ENCODE assay signal across 9 mouse cellular contexts in genomic region chr6:83185895-83186861, GRCm38 (mm10). TPM values are rescaled to one million over a fixed set of nuclear protein-coding genes. Genes with fewer than 3 reads are reported as not detected.
DNase-seq lines count a peak whose midpoint lies in the region; ATAC-seq and TF ChIP-seq lines count a peak whose summit lies in the region.
"Had no signal": no experiment of that assay in that cellular context is flagged by ENCODE, and none has a peak within 500 bp of the region (broad histone marks: within the 10 kb centered on the region; RNA-seq: fewer than 3 reads in every experiment).

No protein-coding gene starts in this region.

- TF ChIP-seq CTCF in E14TG2a.4 (conservative IDR thresholded peaks at IDR 0.05; ENCODE audit: low read length), result no peak
- no peak for TF ChIP-seq CTCF in forebrain, postnatal 0 days (IDR thresholded peaks at IDR 0.05; ENCODE audit: low read depth)

- H3K9me3 ChIP-seq in E14TG2a.4 (ENCODE audit: low read length), result no peaks in the 10 kb centered on the region
- no peaks in the 10 kb centered on the region for H3K9me3 ChIP-seq in forebrain, postnatal 0 days (ENCODE audit: low read length)
- no peaks in the 10 kb centered on the region for H3K9me3 ChIP-seq in hindbrain, embryonic 10.5 days
- H3K9me3 ChIP-seq in liver, embryonic 16.5 days (replicated peaks; ENCODE audit: control insufficient read depth, low read length), result no peaks in the 10 kb centered on the region
- no peaks in the 10 kb centered on the region for H3K9me3 ChIP-seq in neural tube, embryonic 12.5 days

- 4% methylated on average over 25 of the region's 25 CpGs for WGBS in forebrain, postnatal 0 days
- WGBS in hindbrain, embryonic 10.5 days, result 9% methylated on average over 25 of the region's 25 CpGs
- 24% methylated on average over 25 of the region's 25 CpGs for WGBS in liver, embryonic 16.5 days (ENCODE audit: insufficient replicate concordance)
- 7% methylated on average over 25 of the region's 25 CpGs for WGBS in neural tube, embryonic 12.5 days

- DNase-seq in cerebellum, adult 11-12 months, result peak; percentile 96
- peak; percentile 90 for DNase-seq in forebrain, postnatal 0 days
- DNase-seq in hindbrain, embryonic 10.5 days (ENCODE audit: low spot score), result peak; percentile 85
- peak; percentile 92 to 94 for DNase-seq in layer of hippocampus, adult 18-20 months (ENCODE audit: low spot score in 2 of 2)
- peak; percentile 36 to 63 for DNase-seq in thymus, postnatal 36 days

- peaks cover 63% of the 10 kb centered on the region for H3K4me1 ChIP-seq in E14TG2a.4 (replicated peaks; ENCODE audit: low read depth, low read length)
- peaks cover 21% of the 10 kb centered on the region for H3K4me1 ChIP-seq in forebrain, postnatal 0 days (ENCODE audit: insufficient read depth)
- H3K4me1 ChIP-seq in hindbrain, embryonic 10.5 days (replicated peaks), result peaks cover 39% of the 10 kb centered on the region
- H3K4me1 ChIP-seq in liver, embryonic 16.5 days (ENCODE audit: control insufficient read depth, low read depth, low read length), result peaks cover 3% of the 10 kb centered on the region
- H3K4me1 ChIP-seq in neural tube, embryonic 12.5 days, result peaks cover 25% of the 10 kb centered on the region

- H3K4me2 ChIP-seq in forebrain, postnatal 0 days (ENCODE audit: low read depth), result peak overlapping the region; percentile 67
- H3K4me2 ChIP-seq in liver, embryonic 16.5 days (ENCODE audit: low read depth, low read length), result no peak overlapping the region
- H3K4me2 ChIP-seq in neural tube, embryonic 12.5 days (replicated peaks), result peak overlapping the region; percentile 71

- peak overlapping the region; percentile 46; the same call in 1 of the 2 replicates for H3K4me3 ChIP-seq in E14TG2a.4 (replicated peaks; ENCODE audit: low read length)
- H3K4me3 ChIP-seq in forebrain, postnatal 0 days (ENCODE audit: low read depth, low read length), result peak overlapping the region; percentile 55
- H3K4me3 ChIP-seq in hindbrain, embryonic 10.5 days, result peak overlapping the region; percentile 56
- H3K4me3 ChIP-seq in liver, embryonic 16.5 days (ENCODE audit: low read depth, low read length), result no peak overlapping the region
- peak overlapping the region; percentile 53 for H3K4me3 ChIP-seq in neural tube, embryonic 12.5 days

- ATAC-seq in forebrain, postnatal 0 days, result peak; percentile 99
- ATAC-seq in liver, embryonic 16.5 days (ENCODE audit: low read depth), result peak; percentile 69
- peak; percentile 98 for ATAC-seq in neural tube, embryonic 12.5 days (ENCODE audit: low FRiP score, low read depth)
- ATAC-seq: Patski had no signal

- H3K27me3 ChIP-seq in E14TG2a.4 (ENCODE audit: insufficient read depth, low read length), result peaks cover 34% of the 10 kb centered on the region
- H3K27me3 ChIP-seq in forebrain, postnatal 0 days (ENCODE audit: insufficient read depth, low read length), result no peaks in the 10 kb centered on the region
- H3K27me3 ChIP-seq in hindbrain, embryonic 10.5 days (ENCODE audit: insufficient read depth, poor library complexity, severe bottlenecking), result no peaks in the 10 kb centered on the region
- no peaks in the 10 kb centered on the region for H3K27me3 ChIP-seq in liver, embryonic 16.5 days (ENCODE audit: control insufficient read depth, insufficient read depth, low read depth, low read length)
- no peaks in the 10 kb centered on the region for H3K27me3 ChIP-seq in neural tube, embryonic 12.5 days (replicated peaks)
- H3K27me3 ChIP-seq: Patski had no signal

- peak overlapping the region; percentile 85 for H3K27ac ChIP-seq in forebrain, postnatal 0 days (ENCODE audit: low read depth, low read length)
- peak overlapping the region; percentile 88 for H3K27ac ChIP-seq in hindbrain, embryonic 10.5 days
- no peak overlapping the region for H3K27ac ChIP-seq in liver, embryonic 16.5 days (ENCODE audit: low read length)
- H3K27ac ChIP-seq in neural tube, embryonic 12.5 days, result peak overlapping the region; percentile 74

- peaks cover 57% of the 10 kb centered on the region for H3K36me3 ChIP-seq in E14TG2a.4 (ENCODE audit: insufficient read depth, low read length)
- H3K36me3 ChIP-seq in forebrain, postnatal 0 days (ENCODE audit: insufficient read depth), result peaks cover 55% of the 10 kb centered on the region
- peaks cover 61% of the 10 kb centered on the region for H3K36me3 ChIP-seq in hindbrain, embryonic 10.5 days
- H3K36me3 ChIP-seq in liver, embryonic 16.5 days (ENCODE audit: control insufficient read depth, insufficient read depth), result peaks cover 11% of the 10 kb centered on the region
- peaks cover 54% of the 10 kb centered on the region for H3K36me3 ChIP-seq in neural tube, embryonic 12.5 days

- peak overlapping the region; percentile 76 for H3K9ac ChIP-seq in forebrain, postnatal 0 days
- no peak overlapping the region for H3K9ac ChIP-seq in liver, embryonic 16.5 days (ENCODE audit: low read depth, low read length)
- H3K9ac ChIP-seq in neural tube, embryonic 12.5 days, result peak overlapping the region; percentile 70

RNA-seq across cellular contexts. Expression of gene Dctn1, which starts 20.5 kb away (rescaled TPM):
- total RNA-seq in forebrain, postnatal 0 days (2014; rRNA removed), result 97.3 and 126 TPM in 2 replicates
- 132 and 152 TPM in 2 replicates for polyA plus RNA-seq in forebrain, postnatal 0 days (2015; fragmentation: Nextera tagmentation; extraction: Ambion mirVana)
- 121 and 140 TPM in 2 replicates for polyA plus RNA-seq in hindbrain, embryonic 10.5 days (2016; fragmentation: Nextera tagmentation; extraction: Ambion mirVana)
- 100 to 1,000 TPM; 398 to 403 TPM for total RNA-seq in layer of hippocampus, adult 18-20 months (2021)
- 23.0 and 26.9 TPM in 2 replicates for polyA plus RNA-seq in liver, embryonic 16.5 days (2015; fragmentation: Nextera tagmentation; extraction: Ambion mirVana)
- 181 and 196 TPM in 2 replicates for polyA plus RNA-seq in neural tube, embryonic 12.5 days (2016; fragmentation: Nextera tagmentation; extraction: Ambion mirVana)

RNA-seq across cellular contexts. Expression of gene 1700003E16Rik, which starts 30.0 kb away (rescaled TPM):
- 17.0 and 17.5 TPM in 2 replicates for total RNA-seq in forebrain, postnatal 0 days (2014; rRNA removed)
- polyA plus RNA-seq in forebrain, postnatal 0 days (2015; fragmentation: Nextera tagmentation; extraction: Ambion mirVana), result 13.9 and 18.3 TPM in 2 replicates
- polyA plus RNA-seq in hindbrain, embryonic 10.5 days (2016; fragmentation: Nextera tagmentation; extraction: Ambion mirVana), result 3.1 and 6.0 TPM in 2 replicates
- total RNA-seq in layer of hippocampus, adult 18-20 months (2021), result 10 to 100 TPM; 25.3 to 26.1 TPM
- 0.15 and 0.30 TPM in 2 replicates for polyA plus RNA-seq in liver, embryonic 16.5 days (2015; fragmentation: Nextera tagmentation; extraction: Ambion mirVana)
- polyA plus RNA-seq in neural tube, embryonic 12.5 days (2016; fragmentation: Nextera tagmentation; extraction: Ambion mirVana), result 2.6 TPM in 2 replicates

RNA-seq across cellular contexts. Expression of gene Wdr54, which starts 30.0 kb away (rescaled TPM):
- total RNA-seq in forebrain, postnatal 0 days (2014; rRNA removed), result 11.1 and 13.4 TPM in 2 replicates
- 19.7 and 24.1 TPM in 2 replicates for polyA plus RNA-seq in forebrain, postnatal 0 days (2015; fragmentation: Nextera tagmentation; extraction: Ambion mirVana)
- 14.2 and 15.9 TPM in 2 replicates for polyA plus RNA-seq in hindbrain, embryonic 10.5 days (2016; fragmentation: Nextera tagmentation; extraction: Ambion mirVana)
- 10 to 100 TPM; 24.4 to 27.6 TPM for total RNA-seq in layer of hippocampus, adult 18-20 months (2021)
- polyA plus RNA-seq in liver, embryonic 16.5 days (2015; fragmentation: Nextera tagmentation; extraction: Ambion mirVana), result 0.39 and 0.85 TPM in 2 replicates
- 11.5 and 13.5 TPM in 2 replicates for polyA plus RNA-seq in neural tube, embryonic 12.5 days (2016; fragmentation: Nextera tagmentation; extraction: Ambion mirVana)

RNA-seq across cellular contexts. Expression of gene Slc4a5, which starts 33.5 kb away (rescaled TPM):
- 1.3 and 1.7 TPM in 2 replicates for total RNA-seq in forebrain, postnatal 0 days (2014; rRNA removed)
- polyA plus RNA-seq in forebrain, postnatal 0 days (2015; fragmentation: Nextera tagmentation; extraction: Ambion mirVana), result 0.45 and 1.3 TPM in 2 replicates
- polyA plus RNA-seq in hindbrain, embryonic 10.5 days (2016; fragmentation: Nextera tagmentation; extraction: Ambion mirVana), result 1.1 and 5.3 TPM in 2 replicates
- 1 to 10 TPM in 1 of 2 experiments, under 1 TPM in 1; 0.25 to 1.2 TPM for total RNA-seq in layer of hippocampus, adult 18-20 months (2021)
- polyA plus RNA-seq in liver, embryonic 16.5 days (2015; fragmentation: Nextera tagmentation; extraction: Ambion mirVana), result 0.89 and 0.93 TPM in 2 replicates
- 0.18 and 0.34 TPM in 2 replicates for polyA plus RNA-seq in neural tube, embryonic 12.5 days (2016; fragmentation: Nextera tagmentation; extraction: Ambion mirVana)

RNA-seq across cellular contexts. Expression of gene Rtkn, which starts 50.9 kb away (rescaled TPM):
- total RNA-seq in forebrain, postnatal 0 days (2014; rRNA removed), result 17.1 and 19.4 TPM in 2 replicates
- 7.9 and 8.1 TPM in 2 replicates for polyA plus RNA-seq in forebrain, postnatal 0 days (2015; fragmentation: Nextera tagmentation; extraction: Ambion mirVana)
- polyA plus RNA-seq in hindbrain, embryonic 10.5 days (2016; fragmentation: Nextera tagmentation; extraction: Ambion mirVana), result 40.5 and 46.4 TPM in 2 replicates
- total RNA-seq in layer of hippocampus, adult 18-20 months (2021), result 10 to 100 TPM; 73.5 to 75.8 TPM
- polyA plus RNA-seq in liver, embryonic 16.5 days (2015; fragmentation: Nextera tagmentation; extraction: Ambion mirVana), result 16.1 and 16.4 TPM in 2 replicates
- 33.7 and 38.0 TPM in 2 replicates for polyA plus RNA-seq in neural tube, embryonic 12.5 days (2016; fragmentation: Nextera tagmentation; extraction: Ambion mirVana)
